Mouse (Mus musculus) MEL (cell line): ENCODE measurements at regions not wholly inside any gene's neighbourhood (a gene's known extent, or its start where the extent isn't known, plus 50 kb on each side); places are given as distances from the start of the nearest gene placed in this dataset.

Source experiments
- DNase-seq: peaks from one replicate; pipeline ENCODE4 v3.0.0; 2011; ENCODE audit warnings: low read depth, low spot score
- H3K27ac ChIP-seq: 2 replicates; pipeline ENCODE4 v1.5.1; 2012; ENCODE audit warnings: low read depth, mild to moderate bottlenecking, control low read depth, low read length, moderate library complexity; ENCODE audit not compliant: control insufficient read depth
- H3K27me3 ChIP-seq, 2 experiments: fragments of 150-350 bp in 1 of 2; sonication (generic) in 1 of 2; 2 replicates each; pipeline ENCODE4 v1.6.1; 2012; ENCODE audit warnings: low read length in 2 of 2, mild to moderate bottlenecking in 2 of 2, improper control_type of control experiment in 1 of 2, moderate library complexity in 1 of 2; ENCODE audit not compliant: insufficient read depth in 2 of 2, control insufficient read depth in 1 of 2
- H3K36me3 ChIP-seq, 2 experiments: 2 replicates each; pipeline ENCODE4 v1.6.1; 2012 to 2014; ENCODE audit warnings: low read length in 2 of 2, improper control_type of control experiment in 1 of 2, inconsistent platforms in 1 of 2, mild to moderate bottlenecking in 1 of 2; ENCODE audit not compliant: insufficient read depth in 2 of 2, control insufficient read depth in 1 of 2
- H3K4me1 ChIP-seq, 2 experiments: fragments of 150-350 bp in 1 of 2; sonication (generic) in 1 of 2; 2 replicates each; pipeline ENCODE4 v1.6.1; 2012; ENCODE audit warnings: low read length in 2 of 2, improper control_type of control experiment in 1 of 2, mild to moderate bottlenecking in 1 of 2; ENCODE audit not compliant: insufficient read depth in 2 of 2, control insufficient read depth in 1 of 2
- H3K4me3 ChIP-seq, 2 experiments: fragments of 150-350 bp in 1 of 2; sonication (generic) in 1 of 2; 2 replicates each; pipeline ENCODE4 v1.5.1; 2012; ENCODE audit warnings: low read depth in 2 of 2, low read length in 2 of 2, mild to moderate bottlenecking in 2 of 2, moderate library complexity in 2 of 2, control low read depth in 1 of 2, improper control_type of control experiment in 1 of 2; ENCODE audit not compliant: control insufficient read depth in 1 of 2, insufficient read depth in 1 of 2
- H3K79me2 ChIP-seq: 2 replicates; pipeline ENCODE4 v1.6.1; 2012; ENCODE audit warnings: mild to moderate bottlenecking, low read length, moderate library complexity; ENCODE audit not compliant: control insufficient read depth, poor library complexity, insufficient read depth
- H3K9ac ChIP-seq: 2 replicates; pipeline ENCODE4 v1.6.1; 2012; ENCODE audit warnings: low read depth, mild to moderate bottlenecking, control low read depth, low read length, moderate library complexity; ENCODE audit not compliant: control insufficient read depth, poor library complexity, severe bottlenecking
- H3K9me3 ChIP-seq: fragments of 150-350 bp; sonication (generic); replicated peaks from 2 replicates; pipeline ENCODE4 v1.6.1; 2012; ENCODE audit warnings: mild to moderate bottlenecking, low read length, improper control_type of control experiment, moderate library complexity; ENCODE audit not compliant: insufficient read depth
- BHLHE40 ChIP-seq: IDR thresholded peaks from 2 replicates; pipeline ENCODE4 v1.6.1; 2012; ENCODE audit warnings: low read depth, mild to moderate bottlenecking, inconsistent platforms, low read length, improper control_type of control experiment, borderline replicate concordance
- CHD1 ChIP-seq: IDR thresholded peaks from 2 replicates; pipeline ENCODE4 v1.6.1; 2012; ENCODE audit warnings: low read depth, mild to moderate bottlenecking, inconsistent platforms, low read length, improper control_type of control experiment
- CHD2 ChIP-seq: IDR thresholded peaks from 2 replicates; pipeline ENCODE4 v1.6.1; 2011; ENCODE audit warnings: low read length, improper control_type of control experiment
- CTCF ChIP-seq, 3 experiments: IDR thresholded peaks in 2 of 3; conservative IDR thresholded peaks in 1 of 3; 2 replicates each; pipeline ENCODE4 v1.5.1; 2011 to 2012; ENCODE audit warnings: low read length in 3 of 3, low read depth in 2 of 3, mild to moderate bottlenecking in 2 of 3, improper control_type of control experiment in 1 of 3, inconsistent platforms in 1 of 3, mixed read lengths in 1 of 3, moderate library complexity in 1 of 3; ENCODE audit not compliant: control insufficient read depth in 1 of 3, insufficient read depth in 1 of 3, poor library complexity in 1 of 3, severe bottlenecking in 1 of 3
- E2F4 ChIP-seq: IDR thresholded peaks from 2 replicates; pipeline ENCODE4 v1.6.1; 2011; ENCODE audit warnings: low read depth, low read length, improper control_type of control experiment, borderline replicate concordance
- GABPA ChIP-seq: IDR thresholded peaks from 2 replicates; pipeline ENCODE4 v1.6.1; 2012; ENCODE audit warnings: low read depth, mild to moderate bottlenecking, inconsistent platforms, low read length, improper control_type of control experiment, moderate library complexity
- GATA1 ChIP-seq: IDR thresholded peaks from 2 replicates; pipeline ENCODE4 v1.6.1; 2011; ENCODE audit warnings: low read depth, low read length, improper control_type of control experiment
- HCFC1 ChIP-seq: IDR thresholded peaks from 2 replicates; pipeline ENCODE4 v1.6.1; 2012; ENCODE audit warnings: low read depth, mild to moderate bottlenecking, inconsistent platforms, low read length, improper control_type of control experiment, moderate library complexity
- JUND ChIP-seq: IDR thresholded peaks from 2 replicates; pipeline ENCODE4 v1.6.1; 2011; ENCODE audit warnings: low read depth, mild to moderate bottlenecking, improper control_type of control experiment, low read length
- MAFK ChIP-seq: IDR thresholded peaks from 2 replicates; pipeline ENCODE4 v1.6.1; 2011; ENCODE audit warnings: low read depth, mild to moderate bottlenecking, low read length, improper control_type of control experiment, borderline replicate concordance
- MAX ChIP-seq: IDR thresholded peaks from 2 replicates; pipeline ENCODE4 v1.6.1; 2011; ENCODE audit warnings: low read length, improper control_type of control experiment
- MEF2A ChIP-seq: IDR thresholded peaks from 2 replicates; pipeline ENCODE4 v1.6.1; 2014; ENCODE audit warnings: low read depth, mild to moderate bottlenecking, inconsistent platforms, low read length, improper control_type of control experiment; ENCODE audit not compliant: poor library complexity, insufficient replicate concordance, severe bottlenecking; ENCODE audit errors: extremely low read depth
- MYC ChIP-seq: IDR thresholded peaks from 2 replicates; pipeline ENCODE4 v1.6.1; 2011; ENCODE audit warnings: low read depth, mild to moderate bottlenecking, low read length, improper control_type of control experiment, moderate library complexity
- NELFE ChIP-seq: IDR thresholded peaks from 2 replicates; pipeline ENCODE4 v1.6.1; 2011; ENCODE audit warnings: low read depth, low read length, improper control_type of control experiment
- NRF1 ChIP-seq: IDR thresholded peaks from 2 replicates; pipeline ENCODE4 v1.6.1; 2014; ENCODE audit warnings: low read depth, mild to moderate bottlenecking, inconsistent platforms, low read length, improper control_type of control experiment, moderate library complexity; ENCODE audit not compliant: poor library complexity, insufficient read depth, severe bottlenecking
- POLR2A ChIP-seq, 2 experiments: IDR thresholded peaks; 2 replicates each; pipeline ENCODE4 v1.6.1; 2011 to 2012; ENCODE audit warnings: low read length in 2 of 2, mild to moderate bottlenecking in 2 of 2, control low read depth in 1 of 2, improper control_type of control experiment in 1 of 2, low read depth in 1 of 2, moderate library complexity in 1 of 2; ENCODE audit not compliant: control insufficient read depth in 1 of 2, insufficient read depth in 1 of 2, poor library complexity in 1 of 2
- POLR2AphosphoS2 ChIP-seq: IDR thresholded peaks from 2 replicates; pipeline ENCODE4 v1.6.1; 2011; ENCODE audit warnings: low read length, improper control_type of control experiment
- POLR2AphosphoS5 ChIP-seq: IDR thresholded peaks from 2 replicates; pipeline ENCODE4 v1.6.1; 2012; ENCODE audit warnings: low read depth, borderline replicate concordance, mild to moderate bottlenecking, inconsistent platforms, low read length, moderate library complexity, mixed read lengths
- RAD21 ChIP-seq: IDR thresholded peaks from 2 replicates; pipeline ENCODE4 v1.6.1; 2011; ENCODE audit warnings: mild to moderate bottlenecking, low read depth, low read length, improper control_type of control experiment
- RCOR1 ChIP-seq: IDR thresholded peaks from 2 replicates; pipeline ENCODE4 v1.6.1; 2012; ENCODE audit warnings: low read depth, mild to moderate bottlenecking, inconsistent platforms, low read length, improper control_type of control experiment
- SIN3A ChIP-seq: IDR thresholded peaks from 2 replicates; pipeline ENCODE4 v1.6.1; 2012; ENCODE audit warnings: low read length, improper control_type of control experiment, inconsistent platforms
- SMC3 ChIP-seq: IDR thresholded peaks from 2 replicates; pipeline ENCODE4 v1.6.1; 2011; ENCODE audit warnings: low read depth, low read length, improper control_type of control experiment
- TBP ChIP-seq: IDR thresholded peaks from 2 replicates; pipeline ENCODE4 v1.8.0; 2011; ENCODE audit warnings: low read depth, low read length, improper control_type of control experiment
- USF2 ChIP-seq, 2 experiments: IDR thresholded peaks; 2 replicates each; pipeline ENCODE4 v1.6.1; 2011 to 2012; ENCODE audit warnings: improper control_type of control experiment in 2 of 2, low read length in 2 of 2, borderline replicate concordance in 1 of 2, inconsistent platforms in 1 of 2, low read depth in 1 of 2, mild to moderate bottlenecking in 1 of 2; ENCODE audit not compliant: insufficient read depth in 1 of 2
- ZC3H11A ChIP-seq: IDR thresholded peaks from 2 replicates; pipeline ENCODE4 v1.6.1; 2012; ENCODE audit warnings: low read depth, mild to moderate bottlenecking, inconsistent platforms, low read length, improper control_type of control experiment
- ZMIZ1 ChIP-seq: IDR thresholded peaks from 2 replicates; pipeline ENCODE4 v1.6.1; 2012; ENCODE audit warnings: low read depth, mild to moderate bottlenecking, inconsistent platforms, low read length, improper control_type of control experiment, moderate library complexity

- Histone ChIP-seq H3K79me2 (no peaks in the 10 kb centered on the region), H3K9ac (no peak overlapping the region), H3K9me3 (no peaks in the 10 kb centered on the region), H3K27ac (no peak overlapping the region), H3K4me3 (no peak overlapping the region), H3K27me3 (no peaks in the 10 kb centered on the region), H3K4me1 (no peaks in the 10 kb centered on the region), H3K36me3 (no peaks in the 10 kb centered on the region)
- no peak for DNase-seq
- no peak for TF ChIP-seq GABPA
- TF ChIP-seq ZMIZ1, result no peak
- TF ChIP-seq CHD1, result no peak
- TF ChIP-seq MEF2A, result no peak
- no peak for TF ChIP-seq NELFE
- no peak for TF ChIP-seq POLR2AphosphoS2
- no peak for TF ChIP-seq POLR2A (IDR thresholded peaks at IDR 0.05; ENCODE audit: control insufficient read depth in 1 of 2, insufficient read depth in 1 of 2, low read depth in 1 of 2, low read length in 2 of 2, poor library complexity in 1 of 2)
- TF ChIP-seq POLR2AphosphoS5, result no peak
- TF ChIP-seq ZC3H11A, result no peak
- TF ChIP-seq GATA1, result no peak
- TF ChIP-seq SIN3A, result no peak
- TF ChIP-seq CHD2, result no peak
- TF ChIP-seq HCFC1, result no peak
- TF ChIP-seq MAFK, result no peak
- no peak for TF ChIP-seq USF2 (IDR thresholded peaks at IDR 0.05; ENCODE audit: borderline replicate concordance in 1 of 2, insufficient read depth in 1 of 2, low read depth in 1 of 2, low read length in 2 of 2)
- no peak for TF ChIP-seq NRF1
- no peak for TF ChIP-seq CTCF (IDR thresholded peaks at IDR 0.05 in 2 of 3, conservative IDR thresholded peaks at IDR 0.05 in 1 of 3; ENCODE audit: control insufficient read depth in 1 of 3, insufficient read depth in 1 of 3, low read depth in 2 of 3, low read length in 3 of 3, poor library complexity in 1 of 3, severe bottlenecking in 1 of 3)
- TF ChIP-seq MYC, result no peak
- TF ChIP-seq JUND, result no peak
- no peak for TF ChIP-seq RAD21
Observed at GRCm38 (mm10) chr7:68482553-68482952, 208.9 kb downstream of the Fam169b start.

GRCm38 (mm10) chr7:68480770-68481169 is 207.1 kb downstream of the Fam169b start:
- Histone ChIP-seq H3K79me2 (no peaks in the 10 kb centered on the region), H3K36me3 (no peaks in the 10 kb centered on the region), H3K4me1 (no peaks in the 10 kb centered on the region), H3K9me3 (no peaks in the 10 kb centered on the region), H3K27ac (no peak overlapping the region), H3K9ac (no peak overlapping the region), H3K27me3 (no peaks in the 10 kb centered on the region), H3K4me3 (no peak overlapping the region)
- peak; percentile 3 for DNase-seq
- peak; percentile 11 to 25 (median 18); a peak in 1 of 6 replicates for TF ChIP-seq CTCF (IDR thresholded peaks at IDR 0.05 in 2 of 3, conservative IDR thresholded peaks at IDR 0.05 in 1 of 3; ENCODE audit: control insufficient read depth in 1 of 3, insufficient read depth in 1 of 3, low read depth in 2 of 3, low read length in 3 of 3, poor library complexity in 1 of 3, severe bottlenecking in 1 of 3)
- TF ChIP-seq BHLHE40, result no peak
- no peak for TF ChIP-seq MAX
- TF ChIP-seq CHD2, result no peak
- no peak for TF ChIP-seq TBP
- TF ChIP-seq RCOR1, result no peak
- TF ChIP-seq SMC3, result 0 out of 2 replicates have a peak, but pooled peaks have one; percentile 6
- no peak; the same call in 1 of the 2 replicates for TF ChIP-seq RAD21
- TF ChIP-seq E2F4, result no peak
